8 mouse cellular contexts compared by ENCODE assay signal in genomic region chr7:5060944-5061773, GRCm38 (mm10). TPM values are rescaled to one million over a fixed set of nuclear protein-coding genes. Genes with fewer than 3 reads are reported as not detected.
A peak's percentile ranks its signal among the peaks of the same experiment; 100 is the strongest.
DNase-seq lines count a peak whose midpoint lies in the region; ATAC-seq and TF ChIP-seq lines count a peak whose summit lies in the region.

No protein-coding gene starts in this region.

- TF ChIP-seq CTCF in E14TG2a.4 (conservative IDR thresholded peaks at IDR 0.05; ENCODE audit: low read length): peak; percentile 51
- peak; percentile 60 for TF ChIP-seq CTCF in heart, postnatal 0 days (IDR thresholded peaks at IDR 0.05; ENCODE audit: low read depth)
- peak; percentile 46; the same call in 1 of the 2 replicates for TF ChIP-seq CTCF in testis, adult 2 months (IDR thresholded peaks at IDR 0.05; ENCODE audit: control insufficient read depth, insufficient read depth, insufficient replicate concordance, low read depth, low read length)

- peak overlapping the region; percentile 86 for H3K4me2 ChIP-seq in forebrain, embryonic 12.5 days
- H3K4me2 ChIP-seq in heart, postnatal 0 days (ENCODE audit: low read depth, low read length): peak overlapping the region; percentile 99
- peak overlapping the region; percentile 98 for H3K4me2 ChIP-seq in liver, embryonic 16.5 days (ENCODE audit: low read depth, low read length)
- H3K4me2 ChIP-seq in neural tube, embryonic 13.5 days: peak overlapping the region; percentile 97

- H3K27me3 ChIP-seq in E14TG2a.4 (ENCODE audit: insufficient read depth, low read length): peaks cover 28% of the 10 kb centered on the region
- peaks cover 26% of the 10 kb centered on the region for H3K27me3 ChIP-seq in forebrain, embryonic 12.5 days
- peaks cover 23% of the 10 kb centered on the region for H3K27me3 ChIP-seq in heart, postnatal 0 days (ENCODE audit: control insufficient read depth, insufficient read depth, low read length)
- H3K27me3 ChIP-seq in liver, embryonic 16.5 days (ENCODE audit: control insufficient read depth, insufficient read depth, low read depth, low read length): peaks cover 24% of the 10 kb centered on the region
- H3K27me3 ChIP-seq in neural tube, embryonic 13.5 days: peaks cover 25% of the 10 kb centered on the region
- no peaks in the 10 kb centered on the region for H3K27me3 ChIP-seq in testis, adult 2 months (ENCODE audit: control insufficient read depth, insufficient read depth, low read length)

- peak overlapping the region; percentile 97 for H3K4me3 ChIP-seq in E14TG2a.4 (replicated peaks; ENCODE audit: low read length)
- peak overlapping the region; percentile 72 for H3K4me3 ChIP-seq in forebrain, embryonic 12.5 days (replicated peaks)
- H3K4me3 ChIP-seq in heart, postnatal 0 days (ENCODE audit: low read depth, low read length): peak overlapping the region; percentile 69
- H3K4me3 ChIP-seq in liver, embryonic 16.5 days (ENCODE audit: low read depth, low read length): peak overlapping the region; percentile 78
- H3K4me3 ChIP-seq in neural tube, embryonic 13.5 days: peak overlapping the region; percentile 82
- peak overlapping the region; percentile 93 for H3K4me3 ChIP-seq in testis, adult 2 months (ENCODE audit: control insufficient read depth, low read depth, low read length)

- H3K27ac ChIP-seq in forebrain, embryonic 12.5 days: peak overlapping the region; percentile 99
- H3K27ac ChIP-seq in heart, postnatal 0 days (ENCODE audit: low read depth): peak overlapping the region; percentile 100
- H3K27ac ChIP-seq in liver, embryonic 16.5 days (ENCODE audit: low read length): peak overlapping the region; percentile 99
- peak overlapping the region; percentile 99 for H3K27ac ChIP-seq in neural tube, embryonic 13.5 days (replicated peaks)
- H3K27ac ChIP-seq in testis, adult 2 months (ENCODE audit: control insufficient read depth, insufficient read depth, low read depth, low read length): peak overlapping the region; percentile 98

- WGBS in forebrain, embryonic 12.5 days: under 1% methylated on average over 60 of the region's 60 CpGs
- WGBS in heart, postnatal 0 days: under 1% methylated on average over 60 of the region's 60 CpGs
- under 1% methylated on average over 60 of the region's 60 CpGs for WGBS in liver, embryonic 16.5 days (ENCODE audit: insufficient replicate concordance)
- under 1% methylated on average over 60 of the region's 60 CpGs for WGBS in neural tube, embryonic 13.5 days

- H3K9ac ChIP-seq in forebrain, embryonic 12.5 days: peak overlapping the region; percentile 74
- peak overlapping the region; percentile 89 for H3K9ac ChIP-seq in heart, postnatal 0 days (replicated peaks; ENCODE audit: low read depth, low read length)
- H3K9ac ChIP-seq in liver, embryonic 16.5 days (ENCODE audit: low read depth, low read length): peak overlapping the region; percentile 94
- peak overlapping the region; percentile 88 for H3K9ac ChIP-seq in neural tube, embryonic 13.5 days

- peak; percentile 87 for TF ChIP-seq POLR2A in testis, adult 2 months (IDR thresholded peaks at IDR 0.05; ENCODE audit: control insufficient read depth, low read depth, low read length)

- no peak for TF ChIP-seq EP300 in heart, postnatal 0 days (IDR thresholded peaks at IDR 0.05; ENCODE audit: low read depth)

- DNase-seq in c-Kit-positive CD71-positive TER-119-positive erythroid progenitor cells, embryonic 14.5 days (ENCODE audit: low spot score): peak; percentile 97
- DNase-seq in heart, postnatal 0 days (ENCODE audit: low spot score): peak; percentile 98
- DNase-seq in kidney, postnatal 4 days: peak; percentile 99

- ATAC-seq in forebrain, embryonic 12.5 days (ENCODE audit: low FRiP score): peak; percentile 90
- peak; percentile 89 for ATAC-seq in heart, postnatal 0 days (ENCODE audit: insufficient read depth, low read depth)
- peak; percentile 86 for ATAC-seq in liver, embryonic 16.5 days (ENCODE audit: low read depth)
- ATAC-seq in neural tube, embryonic 13.5 days (ENCODE audit: low read depth): peak; percentile 90

- no peaks in the 10 kb centered on the region for H3K9me3 ChIP-seq in E14TG2a.4 (ENCODE audit: low read length)
- no peaks in the 10 kb centered on the region for H3K9me3 ChIP-seq in forebrain, embryonic 12.5 days
- H3K9me3 ChIP-seq in heart, postnatal 0 days (replicated peaks; ENCODE audit: control insufficient read depth, low read length): no peaks in the 10 kb centered on the region
- H3K9me3 ChIP-seq in liver, embryonic 16.5 days (replicated peaks; ENCODE audit: control insufficient read depth, low read length): no peaks in the 10 kb centered on the region
- H3K9me3 ChIP-seq in neural tube, embryonic 13.5 days: no peaks in the 10 kb centered on the region

- peaks cover 60% of the 10 kb centered on the region for H3K4me1 ChIP-seq in E14TG2a.4 (replicated peaks; ENCODE audit: low read depth, low read length)
- H3K4me1 ChIP-seq in forebrain, embryonic 12.5 days: peaks cover 53% of the 10 kb centered on the region
- peaks cover 21% of the 10 kb centered on the region for H3K4me1 ChIP-seq in heart, postnatal 0 days (ENCODE audit: control insufficient read depth, insufficient read depth)
- H3K4me1 ChIP-seq in liver, embryonic 16.5 days (ENCODE audit: control insufficient read depth, low read depth, low read length): peaks cover 32% of the 10 kb centered on the region
- peaks cover 76% of the 10 kb centered on the region for H3K4me1 ChIP-seq in neural tube, embryonic 13.5 days (replicated peaks)
- peaks cover 25% of the 10 kb centered on the region for H3K4me1 ChIP-seq in testis, adult 2 months (ENCODE audit: control insufficient read depth, insufficient read depth, low read length)

- H3K36me3 ChIP-seq in E14TG2a.4 (ENCODE audit: insufficient read depth, low read length): peaks cover 34% of the 10 kb centered on the region
- peaks cover 6% of the 10 kb centered on the region for H3K36me3 ChIP-seq in forebrain, embryonic 12.5 days (replicated peaks)
- H3K36me3 ChIP-seq in heart, postnatal 0 days (replicated peaks; ENCODE audit: control insufficient read depth, insufficient read depth, low read length): peaks cover 8% of the 10 kb centered on the region
- H3K36me3 ChIP-seq in liver, embryonic 16.5 days (ENCODE audit: control insufficient read depth, insufficient read depth): no peaks in the 10 kb centered on the region; the same call in 1 of the 2 replicates
- peaks cover 5% of the 10 kb centered on the region; the same call in 1 of the 2 replicates for H3K36me3 ChIP-seq in neural tube, embryonic 13.5 days
- no peaks in the 10 kb centered on the region for H3K36me3 ChIP-seq in testis, adult 2 months (ENCODE audit: control insufficient read depth, insufficient read depth, low read length)

RNA-seq across cellular contexts. Expression of gene U2af2, which starts 0.8 kb away (rescaled TPM):
- 165 and 166 TPM in 2 replicates for polyA plus RNA-seq in forebrain, embryonic 12.5 days (2016; fragmentation: Nextera tagmentation; extraction: Ambion mirVana)
- total RNA-seq in heart, postnatal 0 days (2014; rRNA removed; ENCODE audit: low replicate concordance): 95.2 and 99.1 TPM in 2 replicates
- polyA plus RNA-seq in heart, postnatal 0 days (2015; fragmentation: Nextera tagmentation; extraction: Ambion mirVana): 38.0 and 39.3 TPM in 2 replicates
- polyA plus RNA-seq in liver, embryonic 16.5 days (2015; fragmentation: Nextera tagmentation; extraction: Ambion mirVana): 48.2 and 48.8 TPM in 2 replicates
- 105 and 112 TPM in 2 replicates for polyA plus RNA-seq in neural tube, embryonic 13.5 days (2015; fragmentation: Nextera tagmentation; extraction: Ambion mirVana)
- polyA plus RNA-seq in testis, adult 2 months (2012; rRNA removed): 85.7 and 88.5 TPM in 2 replicates

RNA-seq across cellular contexts. Expression of gene Zfp580, which starts 9.8 kb away (rescaled TPM):
- 44.9 and 46.3 TPM in 2 replicates for polyA plus RNA-seq in forebrain, embryonic 12.5 days (2016; fragmentation: Nextera tagmentation; extraction: Ambion mirVana)
- total RNA-seq in heart, postnatal 0 days (2014; rRNA removed; ENCODE audit: low replicate concordance): 15.0 TPM in 1 of 2 replicates, not detected in the other
- 14.7 and 16.6 TPM in 2 replicates for polyA plus RNA-seq in heart, postnatal 0 days (2015; fragmentation: Nextera tagmentation; extraction: Ambion mirVana)
- polyA plus RNA-seq in liver, embryonic 16.5 days (2015; fragmentation: Nextera tagmentation; extraction: Ambion mirVana): 0.89 and 1.8 TPM in 2 replicates
- polyA plus RNA-seq in neural tube, embryonic 13.5 days (2015; fragmentation: Nextera tagmentation; extraction: Ambion mirVana): 69.9 and 81.4 TPM in 2 replicates
- 9.4 and 11.1 TPM in 2 replicates for polyA plus RNA-seq in testis, adult 2 months (2012; rRNA removed)

RNA-seq across cellular contexts. Expression of gene Epn1, which starts 18.9 kb away (rescaled TPM):
- polyA plus RNA-seq in forebrain, embryonic 12.5 days (2016; fragmentation: Nextera tagmentation; extraction: Ambion mirVana): 62.9 and 66.4 TPM in 2 replicates
- total RNA-seq in heart, postnatal 0 days (2014; rRNA removed; ENCODE audit: low replicate concordance): 208 and 236 TPM in 2 replicates
- polyA plus RNA-seq in heart, postnatal 0 days (2015; fragmentation: Nextera tagmentation; extraction: Ambion mirVana): 53.0 and 56.4 TPM in 2 replicates
- polyA plus RNA-seq in liver, embryonic 16.5 days (2015; fragmentation: Nextera tagmentation; extraction: Ambion mirVana): 45.2 and 46.6 TPM in 2 replicates
- polyA plus RNA-seq in neural tube, embryonic 13.5 days (2015; fragmentation: Nextera tagmentation; extraction: Ambion mirVana): 76.4 and 89.3 TPM in 2 replicates
- polyA plus RNA-seq in testis, adult 2 months (2012; rRNA removed): 91.7 and 103 TPM in 2 replicates

RNA-seq across cellular contexts. Expression of gene Zfp784, which starts 22.9 kb away (rescaled TPM):
- polyA plus RNA-seq in forebrain, embryonic 12.5 days (2016; fragmentation: Nextera tagmentation; extraction: Ambion mirVana): 4.0 and 4.5 TPM in 2 replicates
- total RNA-seq in heart, postnatal 0 days (2014; rRNA removed; ENCODE audit: low replicate concordance): 7.2 and 8.3 TPM in 2 replicates
- polyA plus RNA-seq in heart, postnatal 0 days (2015; fragmentation: Nextera tagmentation; extraction: Ambion mirVana): 8.0 and 8.2 TPM in 2 replicates
- 1.3 and 1.7 TPM in 2 replicates for polyA plus RNA-seq in liver, embryonic 16.5 days (2015; fragmentation: Nextera tagmentation; extraction: Ambion mirVana)
- 8.3 and 9.1 TPM in 2 replicates for polyA plus RNA-seq in neural tube, embryonic 13.5 days (2015; fragmentation: Nextera tagmentation; extraction: Ambion mirVana)
- polyA plus RNA-seq in testis, adult 2 months (2012; rRNA removed): 4.3 and 5.2 TPM in 2 replicates

RNA-seq across cellular contexts. Expression of gene 4632433K11Rik, which starts 27.2 kb away (rescaled TPM):
- polyA plus RNA-seq in forebrain, embryonic 12.5 days (2016; fragmentation: Nextera tagmentation; extraction: Ambion mirVana): not detected in 2 replicates
- total RNA-seq in heart, postnatal 0 days (2014; rRNA removed; ENCODE audit: low replicate concordance): 0.99 TPM in 1 of 2 replicates, not detected in the other
- not detected in 2 replicates for polyA plus RNA-seq in heart, postnatal 0 days (2015; fragmentation: Nextera tagmentation; extraction: Ambion mirVana)
- polyA plus RNA-seq in liver, embryonic 16.5 days (2015; fragmentation: Nextera tagmentation; extraction: Ambion mirVana): not detected in 2 replicates
- not detected in 2 replicates for polyA plus RNA-seq in neural tube, embryonic 13.5 days (2015; fragmentation: Nextera tagmentation; extraction: Ambion mirVana)
- polyA plus RNA-seq in testis, adult 2 months (2012; rRNA removed): not detected in 2 replicates

Comparison
In these comparisons a context has a peak if more than half of its experiments do, and no peak if none do; other contexts are left out.
1. Peak in every context shown above with its lines: DNase-seq, ATAC-seq, H3K4me3 ChIP-seq and H3K27ac ChIP-seq.